Mouse (Mus musculus) heart, postnatal 0 days (tissue): ENCODE data around the gene Nbeal2.

ENCODE experiments used
- CTCF ChIP-seq: IDR thresholded peaks from 2 replicates; pipeline ENCODE4 v1.5.1; 2016; ENCODE audit warnings: antibody characterized with exemption, control low read depth, low read depth
- EP300 ChIP-seq: IDR thresholded peaks from 2 replicates; pipeline ENCODE4 v1.6.1; 2016; ENCODE audit warnings: antibody characterized with exemption, low read depth

DNA sequence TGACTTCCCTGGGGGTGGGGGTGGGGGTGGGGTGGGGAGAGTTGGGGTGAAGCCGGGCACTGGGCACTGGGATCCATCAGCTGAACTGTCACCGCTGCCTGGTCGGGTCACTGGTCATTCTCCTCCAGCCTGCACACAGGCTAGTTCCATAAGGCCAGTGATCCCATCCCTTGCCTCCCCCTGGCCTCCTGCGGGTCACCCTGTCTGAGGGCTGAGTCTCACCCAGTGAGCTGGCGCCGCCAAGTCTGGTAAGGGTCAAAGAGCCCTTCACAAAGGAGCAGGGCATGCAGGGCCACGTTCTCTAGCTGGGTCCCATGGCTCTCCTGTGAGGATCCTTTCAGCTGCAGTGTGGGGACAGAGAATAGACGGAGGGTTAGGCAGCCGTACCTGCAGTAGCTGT is 10.2 kb downstream of the Nbeal2 start:
- TF ChIP-seq CTCF (no peak), EP300 (no peak)
